Mouse (Mus musculus): ENCODE measurements around the gene Ercc6l2. TPM values are rescaled to one million over a fixed set of nuclear protein-coding genes. Genes with fewer than 3 reads are reported as not detected.
"Not testable (repeated sequence)": the region's sequence is repeated elsewhere in the genome, so short reads cannot be mapped to it uniquely, and the experiment has no call there.

The Ercc6l2 gene
- polyA plus RNA-seq, 1 experiment from 2014 or later: 23.9 TPM

- Histone ChIP-seq H3K27me3 (peaks cover 20% of the 10 kb centered on the region), H3K4me2 (replicated peaks) (peak overlapping the region; percentile 38), H3K36me3 (no peaks in the 10 kb centered on the region), H3K9me3 (replicated peaks) (peaks cover 7% of the 10 kb centered on the region), H3K4me1 (peaks cover 28% of the 10 kb centered on the region), H3K9ac (no peak overlapping the region), H3K27ac (peak overlapping the region; percentile 49; the same call in 1 of the 2 replicates), H3K4me3 (no peak overlapping the region)
- peak; percentile 59 for ATAC-seq (ENCODE audit: low FRiP score)
- 12% methylated on average over 11 of the region's 11 CpGs for WGBS
Measured at GRCm38 (mm10) chr13:63917776-63918621, 103.0 kb downstream of the Ercc6l2 start.

- peak; percentile 54 for ATAC-seq (ENCODE audit: low FRiP score)
- Histone ChIP-seq H3K4me3 (no peak overlapping the region), H3K4me1 (peaks cover 28% of the 10 kb centered on the region), H3K27me3 (peaks cover 20% of the 10 kb centered on the region), H3K4me2 (replicated peaks) (peak overlapping the region; percentile 38), H3K36me3 (no peaks in the 10 kb centered on the region), H3K9me3 (replicated peaks) (peaks cover 7% of the 10 kb centered on the region), H3K27ac (peak overlapping the region; percentile 49), H3K9ac (no peak overlapping the region)
- 43% methylated on average over 18 of the region's 18 CpGs for WGBS
Measured at GRCm38 (mm10) chr13:63918733-63919422, 103.8 kb downstream of the Ercc6l2 start.

- peaks cover 12% of the 10 kb centered on the region for H3K27me3 ChIP-seq
- not testable (repeated sequence) for H3K27ac ChIP-seq; H3K9ac ChIP-seq; ATAC-seq (ENCODE audit: low FRiP score); H3K4me3 ChIP-seq; H3K4me1 ChIP-seq; H3K9me3 ChIP-seq (replicated peaks); H3K4me2 ChIP-seq (replicated peaks); H3K36me3 ChIP-seq
- WGBS: 58% methylated on average over 4 of the region's 6 CpGs
Measured at GRCm38 (mm10) chr13:63924036-63924435, 109.0 kb downstream of the Ercc6l2 start.

GRCm38 (mm10) chr13:63927326-63927725 lies 112.3 kb downstream of the Ercc6l2 start:
- Histone ChIP-seq H3K9ac (no peak overlapping the region), H3K4me2 (replicated peaks) (no peak overlapping the region), H3K27ac (no peak overlapping the region), H3K27me3 (no peaks in the 10 kb centered on the region), H3K4me3 (no peak overlapping the region), H3K9me3 (replicated peaks) (no peaks in the 10 kb centered on the region), H3K36me3 (no peaks in the 10 kb centered on the region), H3K4me1 (peaks cover 15% of the 10 kb centered on the region)
- 59% methylated on average over 4 of the region's 4 CpGs for WGBS
- no peak for ATAC-seq (ENCODE audit: low FRiP score)

GRCm38 (mm10) chr13:63929351-63929750 lies 114.3 kb downstream of the Ercc6l2 start:
- H3K27me3 ChIP-seq: no peaks in the 10 kb centered on the region
- H3K9ac ChIP-seq: no peak overlapping the region
- H3K4me3 ChIP-seq: no peak overlapping the region
- peak; percentile 57; the same call in 1 of the 2 replicates for ATAC-seq (ENCODE audit: low FRiP score)
- no peak overlapping the region for H3K4me2 ChIP-seq (replicated peaks)
- 42% methylated on average over 1 of the region's 1 CpGs for WGBS
- no peaks in the 10 kb centered on the region for H3K36me3 ChIP-seq
- peaks cover 15% of the 10 kb centered on the region for H3K4me1 ChIP-seq
- H3K9me3 ChIP-seq (replicated peaks): no peaks in the 10 kb centered on the region
- no peak overlapping the region; the same call in 1 of the 2 replicates for H3K27ac ChIP-seq

- peaks cover 15% of the 10 kb centered on the region for H3K4me1 ChIP-seq
- WGBS: 78% methylated on average over 5 of the region's 5 CpGs
- no peaks in the 10 kb centered on the region for H3K9me3 ChIP-seq (replicated peaks)
- H3K36me3 ChIP-seq: no peaks in the 10 kb centered on the region
- ATAC-seq (ENCODE audit: low FRiP score): no peak
- H3K27ac ChIP-seq: no peak overlapping the region
- H3K4me2 ChIP-seq (replicated peaks): no peak overlapping the region
- no peak overlapping the region for H3K4me3 ChIP-seq
- H3K9ac ChIP-seq: no peak overlapping the region
- H3K27me3 ChIP-seq: no peaks in the 10 kb centered on the region
Measured at GRCm38 (mm10) chr13:63929917-63930515, 115.0 kb downstream of the Ercc6l2 start.

GRCm38 (mm10) chr13:63930525-63930924 lies 115.5 kb downstream of the Ercc6l2 start:
- Histone ChIP-seq H3K36me3 (no peaks in the 10 kb centered on the region), H3K27me3 (no peaks in the 10 kb centered on the region), H3K4me2 (replicated peaks) (no peak overlapping the region), H3K9me3 (replicated peaks) (no peaks in the 10 kb centered on the region), H3K9ac (no peak overlapping the region), H3K4me3 (no peak overlapping the region), H3K27ac (no peak overlapping the region), H3K4me1 (peaks cover 15% of the 10 kb centered on the region)
- WGBS: 68% methylated on average over 10 of the region's 10 CpGs
- ATAC-seq (ENCODE audit: low FRiP score): no peak

GRCm38 (mm10) chr13:63936369-63936768 lies 121.3 kb downstream of the Ercc6l2 start:
- Histone ChIP-seq H3K9me3 (replicated peaks) (no peaks in the 10 kb centered on the region), H3K4me1 (no peaks in the 10 kb centered on the region), H3K9ac (no peak overlapping the region), H3K27ac (no peak overlapping the region), H3K4me3 (no peak overlapping the region), H3K36me3 (no peaks in the 10 kb centered on the region), H3K27me3 (0 out of 2 replicates have a peak, but pooled peaks cover 1% of the 10 kb centered on the region), H3K4me2 (replicated peaks) (no peak overlapping the region)
- WGBS: 88% methylated on average over 9 of the region's 9 CpGs
- ATAC-seq (ENCODE audit: low FRiP score): no peak

- no peak overlapping the region for H3K27ac ChIP-seq
- no peak overlapping the region for H3K4me3 ChIP-seq
- no peak for ATAC-seq (ENCODE audit: low FRiP score)
- H3K36me3 ChIP-seq: no peaks in the 10 kb centered on the region
- no peak overlapping the region for H3K9ac ChIP-seq
- H3K27me3 ChIP-seq: peaks cover 10% of the 10 kb centered on the region; the same call in 1 of the 2 replicates
- WGBS: 82% methylated on average over 1 of the region's 1 CpGs
- H3K9me3 ChIP-seq (replicated peaks): no peaks in the 10 kb centered on the region
- peaks cover 15% of the 10 kb centered on the region for H3K4me1 ChIP-seq
- H3K4me2 ChIP-seq (replicated peaks): no peak overlapping the region
Measured at GRCm38 (mm10) chr13:63940257-63940656, 125.2 kb downstream of the Ercc6l2 start.

GRCm38 (mm10) chr13:63941170-63941569 lies 126.1 kb downstream of the Ercc6l2 start:
- H3K9me3 ChIP-seq (replicated peaks): no peaks in the 10 kb centered on the region
- H3K4me3 ChIP-seq: no peak overlapping the region
- WGBS: 94% methylated on average over 4 of the region's 4 CpGs
- H3K4me2 ChIP-seq (replicated peaks): no peak overlapping the region
- H3K27me3 ChIP-seq: peaks cover 11% of the 10 kb centered on the region; the same call in 1 of the 2 replicates
- H3K9ac ChIP-seq: no peak overlapping the region
- no peak for ATAC-seq (ENCODE audit: low FRiP score)
- no peaks in the 10 kb centered on the region for H3K36me3 ChIP-seq
- H3K27ac ChIP-seq: no peak overlapping the region
- peaks cover 17% of the 10 kb centered on the region for H3K4me1 ChIP-seq

GRCm38 (mm10) chr13:63943605-63944004 lies 128.6 kb downstream of the Ercc6l2 start:
- Histone ChIP-seq H3K9ac (no peak overlapping the region), H3K9me3 (replicated peaks) (no peaks in the 10 kb centered on the region), H3K27me3 (peaks cover 29% of the 10 kb centered on the region), H3K4me3 (no peak overlapping the region), H3K4me2 (replicated peaks) (no peak overlapping the region), H3K36me3 (no peaks in the 10 kb centered on the region), H3K27ac (no peak overlapping the region), H3K4me1 (peaks cover 17% of the 10 kb centered on the region)
- ATAC-seq (ENCODE audit: low FRiP score): no peak
- WGBS: 79% methylated on average over 7 of the region's 7 CpGs

GRCm38 (mm10) chr13:63944344-63945021 lies 129.4 kb downstream of the Ercc6l2 start:
- no peaks in the 10 kb centered on the region for H3K9me3 ChIP-seq (replicated peaks)
- no peaks in the 10 kb centered on the region for H3K36me3 ChIP-seq
- H3K4me1 ChIP-seq: peaks cover 17% of the 10 kb centered on the region
- WGBS: 25% methylated on average over 13 of the region's 13 CpGs
- no peak overlapping the region for H3K4me3 ChIP-seq
- ATAC-seq (ENCODE audit: low FRiP score): no peak
- no peak overlapping the region for H3K27ac ChIP-seq
- H3K9ac ChIP-seq: no peak overlapping the region
- peaks cover 37% of the 10 kb centered on the region for H3K27me3 ChIP-seq
- H3K4me2 ChIP-seq (replicated peaks): no peak overlapping the region
